Mouse (Mus musculus) cerebellum, adult 2 months (tissue): ENCODE data around the gene Fubp1.

ENCODE experiments used
- CTCF ChIP-seq: fragments of 200-500 bp; IDR thresholded peaks from 2 replicates; pipeline ENCODE4 v1.5.1; 2011; ENCODE audit warnings: low read depth, mild to moderate bottlenecking, control low read depth, low read length, moderate library complexity, borderline replicate concordance; ENCODE audit not compliant: insufficient read depth
- POLR2A ChIP-seq: fragments of 200-500 bp; IDR thresholded peaks from 2 replicates; pipeline ENCODE4 v1.6.1; 2011; ENCODE audit warnings: low read length, control low read depth, borderline replicate concordance; ENCODE audit not compliant: insufficient read depth

GRCm38 (mm10) chr3:152276935-152277334, 66.7 kb downstream of the Fubp1 start:
- TF ChIP-seq CTCF = no peak
- TF ChIP-seq POLR2A = no peak
